Mouse (Mus musculus) heart, postnatal 0 days (tissue): Measurements from ENCODE around the gene Ttbk1. TPM values are rescaled to one million over a fixed set of nuclear protein-coding genes. Genes with fewer than 3 reads are reported as not detected.

Experiments
- ATAC-seq: fragments of 200-750 bp; cut with Nextera tagmentation; 2 replicates; pipeline ENCODE4 v1.8.0; 2017; ENCODE audit warnings: low read depth, moderate number of reproducible peaks, moderate library complexity; ENCODE audit not compliant: insufficient read depth
- DNase-seq: peaks from one replicate; pipeline ENCODE4 v3.0.0-alpha.2; 2016; ENCODE audit warnings: low spot score
- H3K27ac ChIP-seq: fragments of 300-500 bp; sonication (generic); 2 replicates; pipeline ENCODE4 v1.5.1; 2014; ENCODE audit warnings: low read depth, mild to moderate bottlenecking
- H3K27me3 ChIP-seq: fragments of 300-500 bp; sonication (generic); 2 replicates; pipeline ENCODE4 v1.6.1; 2014; ENCODE audit warnings: low read length, mixed read lengths; ENCODE audit not compliant: control insufficient read depth, insufficient read depth
- H3K36me3 ChIP-seq: fragments of 300-500 bp; sonication (generic); replicated peaks from 2 replicates; pipeline ENCODE4 v1.6.1; 2014; ENCODE audit warnings: low read length, mixed read lengths; ENCODE audit not compliant: control insufficient read depth, insufficient read depth
- H3K4me1 ChIP-seq: fragments of 300-500 bp; sonication (generic); 2 replicates; pipeline ENCODE4 v1.6.1; 2014; ENCODE audit warnings: antibody characterized with exemption; ENCODE audit not compliant: control insufficient read depth, insufficient read depth
- H3K4me2 ChIP-seq: fragments of 300-500 bp; sonication (generic); 2 replicates; pipeline ENCODE4 v1.6.1; 2014; ENCODE audit warnings: low read depth, mild to moderate bottlenecking, low read length, moderate library complexity
- H3K4me3 ChIP-seq: fragments of 300-500 bp; sonication (generic); 2 replicates; pipeline ENCODE4 v1.5.1; 2014; ENCODE audit warnings: low read depth, low read length
- H3K9ac ChIP-seq: fragments of 300-500 bp; sonication (generic); replicated peaks from 2 replicates; pipeline ENCODE4 v1.6.1; 2014; ENCODE audit warnings: low read depth, low read length, mixed read lengths
- H3K9me3 ChIP-seq: fragments of 300-500 bp; sonication (generic); replicated peaks from 2 replicates; pipeline ENCODE4 v1.6.1; 2016; ENCODE audit warnings: low read length; ENCODE audit not compliant: control insufficient read depth
- CTCF ChIP-seq: IDR thresholded peaks from 2 replicates; pipeline ENCODE4 v1.5.1; 2016; ENCODE audit warnings: antibody characterized with exemption, control low read depth, low read depth
- EP300 ChIP-seq: IDR thresholded peaks from 2 replicates; pipeline ENCODE4 v1.6.1; 2016; ENCODE audit warnings: antibody characterized with exemption, low read depth
- WGBS: fragments of 180-500 bp; shearing (Covaris S2); extraction: QIAGEN DNeasy Blood & Tissue Kit; methylation state at CpG from one replicate; pipeline ENCODE4 v1.1.7; 2014; 5-methylcytosine and 5-hydroxymethylcytosine counted together
- polyA plus RNA-seq: library from polyadenylated mRNA; unstranded; fragments of >200 nt; fragmentation: Nextera tagmentation; extraction: Ambion mirVana; gene quantifications from 2 replicates; pipeline ENCODE4 v1.2.1, GENCODE M21; 2015
- total RNA-seq: library from RNA; depleted of rRNA; stranded (reverse); fragments of >200 nt; gene quantifications from 2 replicates; pipeline ENCODE4 v1.2.3, GENCODE M21; 2014; ENCODE audit warnings: low replicate concordance

The Ttbk1 gene
- total and polyA plus RNA-seq, 2 experiments from 2014 or later, result 0.04 to 0.80 TPM

GRCm38 (mm10) chr17:46520385-46520979 lies 33.0 kb upstream of the Ttbk1 start:
- Histone ChIP-seq H3K27me3 (0 out of 2 replicates have a peak, but pooled peaks cover 8% of the 10 kb centered on the region), H3K4me1 (no peaks in the 10 kb centered on the region), H3K9ac (peak overlapping the region; percentile 17; the same call in 1 of the 2 replicates), H3K4me3 (peak overlapping the region; percentile 13), H3K4me2 (peak overlapping the region; percentile 47), H3K36me3 (no peaks in the 10 kb centered on the region), H3K27ac (no peak overlapping the region), H3K9me3 (no peaks in the 10 kb centered on the region)
- WGBS, result 19% methylated on average over 25 of the region's 25 CpGs
- TF ChIP-seq EP300, result no peak
- TF ChIP-seq CTCF, result no peak
- ATAC-seq (peak; percentile 66), DNase-seq (peak; percentile 37)

GRCm38 (mm10) chr17:46519971-46520370 lies 32.5 kb upstream of the Ttbk1 start:
- Histone ChIP-seq H3K9me3 (no peaks in the 10 kb centered on the region), H3K4me3 (0 out of 2 replicates have a peak overlapping the region, but pooled peaks have one; percentile 13), H3K9ac (no peak overlapping the region), H3K36me3 (no peaks in the 10 kb centered on the region), H3K4me1 (no peaks in the 10 kb centered on the region), H3K27me3 (0 out of 2 replicates have a peak, but pooled peaks cover 8% of the 10 kb centered on the region), H3K4me2 (peak overlapping the region; percentile 47), H3K27ac (no peak overlapping the region)
- no peak for ATAC-seq
- DNase-seq, result no peak
- WGBS, result 73% methylated on average over 10 of the region's 10 CpGs
- TF ChIP-seq CTCF, result no peak
- no peak for TF ChIP-seq EP300

GRCm38 (mm10) chr17:46513329-46513728 lies 25.9 kb upstream of the Ttbk1 start:
- TF ChIP-seq CTCF, result no peak
- TF ChIP-seq EP300, result no peak
- H3K4me2 ChIP-seq, result no peak overlapping the region
- H3K36me3 ChIP-seq, result no peaks in the 10 kb centered on the region
- no peaks in the 10 kb centered on the region for H3K4me1 ChIP-seq
- H3K4me3 ChIP-seq, result no peak overlapping the region
- no peak for DNase-seq
- no peaks in the 10 kb centered on the region for H3K9me3 ChIP-seq
- 67% methylated on average over 2 of the region's 2 CpGs for whole genome bisulfite sequencing
- H3K9ac ChIP-seq, result no peak overlapping the region
- H3K27ac ChIP-seq, result no peak overlapping the region
- ATAC-seq, result peak; percentile 47; the same call in 1 of the 2 replicates
- no peaks in the 10 kb centered on the region for H3K27me3 ChIP-seq

GRCm38 (mm10) chr17:46511059-46511710 lies 23.7 kb upstream of the Ttbk1 start:
- 54% methylated on average over 11 of the region's 11 CpGs for WGBS
- H3K27me3 ChIP-seq, result no peaks in the 10 kb centered on the region
- H3K27ac ChIP-seq, result no peak overlapping the region
- no peaks in the 10 kb centered on the region for H3K9me3 ChIP-seq
- peak; percentile 64; the same call in 1 of the 2 replicates for ATAC-seq
- DNase-seq, result peak; percentile 50
- no peak overlapping the region for H3K9ac ChIP-seq
- TF ChIP-seq CTCF (peak; percentile 76), EP300 (no peak)
- no peaks in the 10 kb centered on the region for H3K4me1 ChIP-seq
- H3K4me2 ChIP-seq, result no peak overlapping the region
- no peaks in the 10 kb centered on the region for H3K36me3 ChIP-seq
- no peak overlapping the region for H3K4me3 ChIP-seq

- TF ChIP-seq CTCF, result no peak
- TF ChIP-seq EP300, result no peak
- no peak overlapping the region for H3K4me3 ChIP-seq
- H3K4me1 ChIP-seq, result no peaks in the 10 kb centered on the region
- DNase-seq (no peak), ATAC-seq (no peak)
- no peak overlapping the region for H3K4me2 ChIP-seq
- H3K9ac ChIP-seq, result no peak overlapping the region
- no peaks in the 10 kb centered on the region for H3K9me3 ChIP-seq
- H3K27ac ChIP-seq, result no peak overlapping the region
- H3K36me3 ChIP-seq, result no peaks in the 10 kb centered on the region
- no peaks in the 10 kb centered on the region for H3K27me3 ChIP-seq
- 86% methylated on average over 3 of the region's 3 CpGs for WGBS
Observed at GRCm38 (mm10) chr17:46505617-46506016, 18.1 kb upstream of the Ttbk1 start.
